Mouse (Mus musculus) lung, embryonic 16.5 days (tissue): ENCODE data around the gene Grsf1. TPM values are rescaled to one million over a fixed set of nuclear protein-coding genes. Genes with fewer than 3 reads are reported as not detected.

ENCODE experiments used
- ATAC-seq: fragments of 200-750 bp; cut with Nextera tagmentation; 2 replicates; pipeline ENCODE4 v1.8.0; 2017; ENCODE audit warnings: low read depth, mild to moderate bottlenecking, moderate library complexity
- H3K27ac ChIP-seq: fragments of 300-500 bp; sonication (generic); 2 replicates; pipeline ENCODE4 v1.5.1; 2014; ENCODE audit warnings: mild to moderate bottlenecking, control low read depth, low read length
- H3K27me3 ChIP-seq: fragments of 300-500 bp; sonication (generic); 2 replicates; pipeline ENCODE4 v1.6.1; 2014; ENCODE audit warnings: low read depth, low read length, mixed read lengths; ENCODE audit not compliant: control insufficient read depth, insufficient read depth
- H3K36me3 ChIP-seq: fragments of 300-500 bp; sonication (generic); 2 replicates; pipeline ENCODE4 v1.6.1; 2014; ENCODE audit warnings: low read length; ENCODE audit not compliant: control insufficient read depth, insufficient read depth
- H3K4me1 ChIP-seq: fragments of 300-500 bp; sonication (generic); replicated peaks from 2 replicates; pipeline ENCODE4 v1.6.1; 2014; ENCODE audit warnings: low read length, mixed read lengths; ENCODE audit not compliant: control insufficient read depth, insufficient read depth
- H3K4me2 ChIP-seq: fragments of 300-500 bp; sonication (generic); 2 replicates; pipeline ENCODE4 v1.6.1; 2014; ENCODE audit warnings: low read depth, low read length, control low read depth
- H3K4me3 ChIP-seq: fragments of 300-500 bp; sonication (generic); 2 replicates; pipeline ENCODE4 v1.5.1; 2014; ENCODE audit warnings: mild to moderate bottlenecking, low read length, control low read depth
- H3K9ac ChIP-seq: fragments of 300-500 bp; sonication (generic); 2 replicates; pipeline ENCODE4 v1.6.1; 2014; ENCODE audit warnings: low read length, control low read depth
- H3K9me3 ChIP-seq: fragments of 300-500 bp; sonication (generic); 2 replicates; pipeline ENCODE4 v1.6.1; 2016; ENCODE audit warnings: low read length; ENCODE audit not compliant: control insufficient read depth
- WGBS: fragments of 180-500 bp; shearing (Covaris S2); extraction: QIAGEN DNeasy Blood & Tissue Kit; methylation state at CpG from one replicate; pipeline ENCODE4 v1.1.7; 2014; 5-methylcytosine and 5-hydroxymethylcytosine counted together
- polyA plus RNA-seq: library from polyadenylated mRNA; unstranded; fragments of >200 nt; fragmentation: Nextera tagmentation; extraction: Ambion mirVana; gene quantifications from 2 replicates; pipeline ENCODE4 v1.2.1, GENCODE M21; 2015

The Grsf1 gene
- polyA plus RNA-seq, 1 experiment from 2014 or later, result 47.7 TPM

- WGBS, result 37% methylated on average over 6 of the region's 6 CpGs
- no peaks in the 10 kb centered on the region for H3K36me3 ChIP-seq
- ATAC-seq, result no peak
Observed at GRCm38 (mm10) chr5:88679341-88679740, 3.4 kb upstream of the Grsf1 start.

GRCm38 (mm10) chr5:88678929-88679328 lies 3.0 kb upstream of the Grsf1 start:
- Histone ChIP-seq H3K4me1 (peaks cover 10% of the 10 kb centered on the region), H3K27ac (no peak overlapping the region), H3K9ac (no peak overlapping the region), H3K9me3 (no peaks in the 10 kb centered on the region), H3K27me3 (no peaks in the 10 kb centered on the region), H3K4me3 (no peak overlapping the region), H3K36me3 (no peaks in the 10 kb centered on the region), H3K4me2 (no peak overlapping the region)
- ATAC-seq, result no peak
- WGBS, result 44% methylated on average over 7 of the region's 7 CpGs

More at GRCm38 (mm10) chr5:88679341-88679740, 3.4 kb upstream of the Grsf1 start:
- Histone ChIP-seq H3K27ac (no peak overlapping the region), H3K4me1 (peaks cover 7% of the 10 kb centered on the region), H3K4me3 (no peak overlapping the region), H3K4me2 (no peak overlapping the region), H3K9me3 (no peaks in the 10 kb centered on the region), H3K27me3 (no peaks in the 10 kb centered on the region), H3K9ac (no peak overlapping the region)

GRCm38 (mm10) chr5:88674703-88675442 lies 1.1 kb downstream of the Grsf1 start:
- peak overlapping the region; percentile 78 for H3K4me3 ChIP-seq
- H3K9me3 ChIP-seq, result no peaks in the 10 kb centered on the region
- H3K27ac ChIP-seq, result peak overlapping the region; percentile 97
- WGBS, result under 1% methylated on average over 22 of the region's 47 CpGs
- peaks cover 11% of the 10 kb centered on the region for H3K4me1 ChIP-seq
- peak overlapping the region; percentile 96 for H3K9ac ChIP-seq
- peaks cover 11% of the 10 kb centered on the region for H3K36me3 ChIP-seq
- peak; percentile 37 for ATAC-seq
- no peaks in the 10 kb centered on the region for H3K27me3 ChIP-seq
- H3K4me2 ChIP-seq, result peak overlapping the region; percentile 78

DNA sequence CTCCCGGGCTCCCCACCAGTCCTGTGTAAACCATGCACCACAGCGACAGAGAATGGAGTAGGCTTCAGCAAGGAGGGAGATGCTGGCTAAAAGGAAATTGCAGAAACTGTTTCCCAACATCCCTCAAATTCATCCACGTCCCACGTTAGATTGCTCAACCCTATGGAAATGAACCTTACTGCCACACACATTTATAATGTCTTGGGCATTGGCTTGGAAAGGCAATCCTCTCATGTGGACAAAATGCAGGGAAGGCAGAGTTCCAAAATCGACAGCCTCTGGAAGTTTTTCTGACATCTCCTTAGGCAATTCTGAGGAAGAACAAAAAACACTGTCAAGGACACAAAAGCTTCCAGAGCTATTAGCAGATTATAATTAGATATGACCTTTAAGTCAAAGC lies 12.1 kb downstream of the Grsf1 start:
- Histone ChIP-seq H3K4me1 (no peaks in the 10 kb centered on the region), H3K4me3 (no peak overlapping the region), H3K9ac (no peak overlapping the region), H3K36me3 (peaks cover 50% of the 10 kb centered on the region), H3K27me3 (no peaks in the 10 kb centered on the region), H3K27ac (no peak overlapping the region), H3K4me2 (no peak overlapping the region), H3K9me3 (no peaks in the 10 kb centered on the region)
- 89% methylated on average over 5 of the region's 5 CpGs for WGBS
- no peak for ATAC-seq

DNA sequence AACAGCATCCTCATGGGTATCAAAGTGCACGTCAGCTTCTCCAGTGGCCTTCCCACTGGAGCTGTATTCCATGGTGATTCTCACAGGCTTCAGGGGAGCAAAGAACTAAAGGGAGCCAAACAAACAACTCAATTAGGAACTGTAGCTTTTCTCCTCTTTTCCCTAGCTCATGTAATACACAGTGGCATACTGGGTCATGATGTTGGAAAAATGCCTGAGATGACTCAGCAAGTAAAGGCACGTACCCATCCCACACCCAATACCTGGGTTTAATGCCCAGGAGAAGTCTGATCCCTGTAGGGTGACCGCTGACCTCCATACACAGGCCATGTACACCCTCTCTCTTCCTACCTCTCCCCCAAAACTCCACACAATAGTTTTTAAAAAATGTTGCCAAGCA lies 12.8 kb downstream of the Grsf1 start:
- H3K27ac ChIP-seq, result no peak overlapping the region
- ATAC-seq, result no peak
- H3K36me3 ChIP-seq, result peaks cover 51% of the 10 kb centered on the region
- H3K9me3 ChIP-seq, result no peaks in the 10 kb centered on the region
- no peak overlapping the region for H3K4me3 ChIP-seq
- no peaks in the 10 kb centered on the region for H3K27me3 ChIP-seq
- no peak overlapping the region for H3K9ac ChIP-seq
- WGBS, result 98% methylated on average over 3 of the region's 3 CpGs
- no peaks in the 10 kb centered on the region for H3K4me1 ChIP-seq
- no peak overlapping the region for H3K4me2 ChIP-seq

GRCm38 (mm10) chr5:88657868-88658267 lies 18.1 kb downstream of the Grsf1 start:
- Histone ChIP-seq H3K27ac (no peak overlapping the region), H3K27me3 (no peaks in the 10 kb centered on the region), H3K36me3 (peaks cover 38% of the 10 kb centered on the region), H3K9ac (no peak overlapping the region), H3K4me3 (no peak overlapping the region), H3K9me3 (no peaks in the 10 kb centered on the region), H3K4me2 (no peak overlapping the region), H3K4me1 (no peaks in the 10 kb centered on the region)
- no peak for ATAC-seq
- 96% methylated on average over 1 of the region's 1 CpGs for WGBS

GRCm38 (mm10) chr5:88652589-88652988 lies 23.4 kb downstream of the Grsf1 start:
- Histone ChIP-seq H3K36me3 (peaks cover 13% of the 10 kb centered on the region), H3K9ac (no peak overlapping the region), H3K27ac (no peak overlapping the region), H3K4me3 (no peak overlapping the region), H3K9me3 (no peaks in the 10 kb centered on the region), H3K4me2 (no peak overlapping the region), H3K4me1 (no peaks in the 10 kb centered on the region), H3K27me3 (no peaks in the 10 kb centered on the region)
- ATAC-seq, result no peak
- WGBS, result 71% methylated on average over 5 of the region's 5 CpGs

- no peaks in the 10 kb centered on the region for H3K9me3 ChIP-seq
- no peaks in the 10 kb centered on the region for H3K27me3 ChIP-seq
- H3K36me3 ChIP-seq, result peaks cover 12% of the 10 kb centered on the region
- H3K9ac ChIP-seq, result no peak overlapping the region
- no peak overlapping the region for H3K4me2 ChIP-seq
- H3K4me3 ChIP-seq, result no peak overlapping the region
- no peak overlapping the region for H3K27ac ChIP-seq
- no peaks in the 10 kb centered on the region for H3K4me1 ChIP-seq
- WGBS, result 61% methylated on average over 17 of the region's 17 CpGs
- ATAC-seq, result 0 out of 2 replicates have a peak, but pooled peaks have one; percentile 38
Observed at GRCm38 (mm10) chr5:88649250-88650173, 26.5 kb downstream of the Grsf1 start.

GRCm38 (mm10) chr5:88645405-88645804 lies 30.6 kb downstream of the Grsf1 start:
- no peak overlapping the region for H3K27ac ChIP-seq
- ATAC-seq, result no peak
- WGBS, result 54% methylated on average over 5 of the region's 5 CpGs
- H3K4me2 ChIP-seq, result no peak overlapping the region
- no peak overlapping the region for H3K9ac ChIP-seq
- no peaks in the 10 kb centered on the region for H3K9me3 ChIP-seq
- peaks cover 9% of the 10 kb centered on the region; the same call in 1 of the 2 replicates for H3K36me3 ChIP-seq
- no peaks in the 10 kb centered on the region for H3K27me3 ChIP-seq
- H3K4me3 ChIP-seq, result no peak overlapping the region
- no peaks in the 10 kb centered on the region for H3K4me1 ChIP-seq
